Mouse (Mus musculus) adrenal gland, postnatal 25 days (tissue): ENCODE data around the gene Otud7a. TPM values are rescaled to one million over a fixed set of nuclear protein-coding genes. Genes with fewer than 3 reads are reported as not detected.
"Not testable (repeated sequence)": the region's sequence is repeated elsewhere in the genome, so short reads cannot be mapped to it uniquely, and the experiment has no call there.

Experiments
- DNase-seq: peaks from one replicate; pipeline ENCODE4 v3.0.0; 2021; ENCODE audit warnings: mixed read lengths
- total RNA-seq: library from RNA; stranded (reverse); gene quantifications from 2 replicates; pipeline ENCODE4 v1.2.3, GENCODE M21; 2021

Otud7a gene
- total RNA-seq, 1 experiment from 2014 or later, result 0.85 TPM

DNA sequence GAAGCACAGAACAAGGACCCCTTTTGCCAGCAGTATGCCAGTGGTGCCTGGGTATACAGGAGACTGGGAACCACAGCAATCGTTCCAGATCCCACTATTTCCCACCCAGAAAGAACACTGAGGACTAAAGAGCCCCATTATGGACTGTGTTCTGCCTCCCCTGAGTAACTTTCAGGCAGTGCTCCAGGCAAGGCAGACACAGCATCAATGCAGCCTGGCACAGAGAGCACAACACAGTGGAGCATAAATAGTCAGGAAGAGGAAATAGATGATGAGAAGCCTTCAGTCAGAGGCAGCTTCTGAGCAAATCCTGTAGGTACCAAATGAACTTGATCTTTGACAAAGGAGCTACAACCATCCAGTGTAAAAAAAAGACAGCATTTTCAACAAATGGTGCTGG, 115.1 kb downstream of the Otud7a start:
- no peak for DNase-seq

DNA sequence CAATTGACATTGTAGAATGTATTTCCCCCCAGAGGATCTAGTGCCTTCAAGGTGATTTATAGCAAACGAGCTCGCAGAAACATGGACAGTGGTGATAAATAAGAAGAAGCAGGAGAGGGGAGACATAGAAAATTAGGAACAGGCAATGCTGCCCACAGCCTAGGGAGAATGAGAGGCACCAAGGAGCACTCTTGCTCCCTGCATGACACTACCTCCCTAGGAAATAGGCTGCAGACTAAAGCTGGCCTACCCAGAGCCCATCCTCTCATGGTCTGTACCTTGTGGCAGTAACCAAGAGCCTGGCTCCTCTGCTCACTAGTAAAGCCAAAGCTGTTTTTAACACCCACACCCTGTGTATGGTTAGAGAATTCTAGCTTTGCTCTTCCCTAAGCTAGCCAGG, 138.8 kb downstream of the Otud7a start:
- DNase-seq, result no peak

DNA sequence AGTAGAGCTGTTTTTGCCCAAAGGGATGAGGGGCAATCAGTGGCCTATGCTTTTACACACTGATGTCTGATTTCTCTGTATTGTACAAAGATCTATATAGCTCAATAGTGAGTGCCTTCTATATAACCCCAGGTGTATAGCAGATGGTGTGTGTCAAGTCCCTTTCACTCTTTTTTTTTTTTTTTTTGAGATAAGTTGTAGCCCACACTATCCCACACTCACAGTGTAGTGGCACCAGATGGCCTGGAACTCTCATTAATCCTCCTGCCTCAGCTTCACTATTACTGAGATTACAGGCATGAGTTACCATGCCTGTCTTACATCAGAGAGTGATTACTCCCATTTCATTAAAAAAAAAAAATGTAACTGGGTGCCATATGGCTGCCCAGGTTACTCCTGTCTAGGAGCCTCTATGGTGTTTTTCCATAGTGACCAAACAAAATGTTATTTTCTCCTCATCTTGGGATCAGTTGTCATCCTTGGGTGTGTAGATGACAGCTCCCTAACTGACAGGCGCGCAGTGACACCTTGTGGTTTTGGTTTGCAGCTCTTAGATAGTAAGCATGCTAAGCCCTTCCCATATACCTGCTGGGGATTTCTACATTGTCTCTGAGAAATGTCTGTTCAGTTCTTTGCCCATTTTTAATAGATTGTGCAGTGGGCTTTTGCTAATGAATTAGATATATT, 141.8 kb downstream of the Otud7a start:
- no peak for DNase-seq

DNA sequence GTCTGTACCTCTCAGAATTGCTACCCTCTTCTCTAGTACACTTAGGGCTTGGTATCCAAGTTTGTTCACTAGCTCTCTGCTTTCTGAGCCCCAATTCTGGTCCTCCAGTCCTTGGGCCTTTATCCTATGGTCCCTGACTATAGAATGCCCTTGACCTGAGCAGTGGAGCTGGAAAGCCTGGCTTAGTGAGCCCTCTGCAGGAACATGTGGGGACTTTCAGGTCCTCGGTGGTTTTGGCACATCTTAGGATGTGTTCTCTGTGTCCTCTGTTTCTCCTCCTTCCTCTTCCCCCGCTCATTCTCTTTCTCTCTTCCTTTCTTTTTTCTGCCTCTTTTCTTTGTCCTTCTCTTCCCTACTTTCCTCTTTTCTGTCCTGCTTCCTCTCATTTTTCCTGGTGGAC, 145.8 kb downstream of the Otud7a start:
- no peak for DNase-seq

DNA sequence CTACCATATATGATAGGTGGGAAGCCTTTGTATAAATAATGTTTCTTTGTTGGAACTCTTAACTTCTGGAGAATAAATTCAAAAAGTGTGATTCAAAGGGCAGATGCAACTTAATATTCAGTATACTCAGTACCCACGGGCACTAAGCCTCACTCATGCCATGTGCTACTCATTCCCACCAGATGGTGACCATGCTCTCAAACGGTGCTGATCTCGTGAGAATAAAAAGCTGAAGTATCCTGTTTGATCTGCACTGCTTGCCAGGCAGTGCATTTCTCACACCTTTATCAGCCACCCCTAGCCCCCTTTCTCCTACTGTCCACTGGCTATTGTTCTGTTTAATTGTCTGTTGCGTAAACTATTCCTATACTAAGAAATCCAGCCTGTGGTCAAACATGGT, 146.8 kb downstream of the Otud7a start:
- DNase-seq, result no peak

DNA sequence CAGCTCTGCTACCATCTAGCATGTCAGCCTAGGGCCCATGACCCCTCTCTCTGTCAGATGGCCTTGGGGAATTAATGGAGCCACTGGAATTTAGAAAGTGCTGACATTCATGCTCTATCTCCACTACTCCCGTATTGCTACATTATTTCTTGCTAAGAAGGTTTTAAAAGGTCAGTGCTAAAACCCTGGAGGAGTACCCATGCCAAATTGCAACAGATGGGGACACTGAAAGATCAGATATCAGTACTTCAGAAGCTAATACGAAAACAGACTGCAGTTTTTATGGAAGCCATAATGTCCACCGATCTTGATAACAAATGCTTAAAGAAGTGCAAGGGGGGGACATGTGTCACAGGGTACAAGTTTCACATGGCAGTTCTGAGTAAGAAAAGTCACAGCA, 147.5 kb downstream of the Otud7a start:
- DNase-seq, result no peak

DNA sequence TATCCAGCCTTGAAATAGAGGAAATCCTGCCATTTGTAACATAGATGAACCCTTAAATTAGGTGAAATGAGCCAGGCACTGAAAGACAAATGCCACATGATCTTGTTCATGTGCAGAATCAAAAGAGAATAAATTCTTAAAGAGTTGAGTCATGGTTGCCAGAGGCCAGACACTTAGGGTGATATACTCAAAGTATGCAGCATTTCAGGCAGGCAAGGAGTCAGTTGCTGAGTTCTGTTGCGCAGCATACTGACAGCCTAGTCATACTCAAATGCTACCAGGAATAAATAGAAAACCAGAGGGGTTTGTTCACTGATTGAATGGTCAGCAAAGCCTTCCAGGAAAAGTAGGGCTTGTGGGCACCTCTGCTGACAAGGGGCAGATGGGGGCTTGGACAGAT, 160.3 kb downstream of the Otud7a start:
- DNase-seq, result no peak

DNA sequence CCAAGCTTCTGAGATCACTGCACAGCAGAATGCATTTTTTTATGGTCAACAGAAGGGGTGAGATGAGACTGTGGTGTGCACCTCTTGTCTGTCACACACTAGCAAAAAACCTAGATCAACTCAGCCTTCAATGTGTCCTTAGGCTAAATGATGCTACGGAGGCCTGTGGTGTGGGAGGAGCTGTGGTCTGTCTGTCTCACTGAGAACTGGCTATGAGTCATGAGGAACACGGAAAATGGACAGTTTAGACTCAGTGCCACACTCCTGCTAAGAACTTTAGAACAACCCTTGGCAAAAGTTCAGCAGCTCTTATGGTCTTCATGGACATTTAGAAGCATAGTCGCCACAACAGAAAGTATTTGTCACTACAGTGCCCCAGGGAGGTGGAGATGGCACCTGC, 172.5 kb downstream of the Otud7a start:
- DNase-seq, result no peak

DNA sequence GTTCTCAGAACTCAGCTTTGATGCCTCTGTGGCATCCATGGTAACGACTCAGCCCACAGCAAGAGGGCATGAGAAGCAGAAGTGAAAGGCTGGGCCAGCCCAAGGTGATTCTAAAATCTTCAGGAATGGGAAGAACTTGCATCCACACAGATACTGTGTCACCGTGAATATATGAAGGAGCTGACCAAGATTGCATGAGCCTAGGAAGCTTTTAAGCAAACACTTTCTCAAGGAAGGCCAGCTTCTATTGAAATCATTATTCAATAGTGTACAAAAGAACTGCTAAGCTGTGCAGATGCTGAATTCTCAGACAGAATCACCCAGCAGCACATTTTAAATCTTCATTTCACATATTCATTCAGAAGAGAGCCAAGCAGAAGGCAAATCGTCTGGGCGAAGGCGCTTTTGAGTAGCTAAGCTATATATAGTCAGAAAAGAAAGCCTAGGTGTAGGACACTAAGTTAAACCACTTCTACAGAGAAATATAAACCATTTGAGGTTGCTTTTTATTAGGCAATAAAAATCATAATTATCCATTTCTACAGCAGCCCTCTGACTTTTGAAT, 176.3 kb downstream of the Otud7a start:
- no peak for DNase-seq

DNA sequence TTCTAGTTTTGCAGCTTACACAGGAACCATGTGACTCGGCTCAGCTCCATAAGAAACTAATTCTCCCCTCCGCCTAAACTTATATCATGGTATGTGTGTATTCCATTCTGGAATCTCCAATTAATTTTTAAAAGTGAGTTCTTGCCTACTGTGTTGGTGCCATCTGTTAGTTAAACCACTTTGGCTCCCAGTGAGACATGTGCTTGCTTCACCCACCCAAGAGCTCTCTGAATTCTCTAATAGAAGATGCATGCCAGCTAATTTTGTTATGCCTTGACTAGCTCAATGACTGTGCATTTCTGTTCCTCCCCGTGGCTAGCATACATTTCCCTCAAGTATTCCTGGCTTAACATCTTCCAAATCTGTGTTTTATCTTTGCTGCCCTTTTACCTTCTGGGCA, 193.1 kb downstream of the Otud7a start:
- no peak for DNase-seq

DNA sequence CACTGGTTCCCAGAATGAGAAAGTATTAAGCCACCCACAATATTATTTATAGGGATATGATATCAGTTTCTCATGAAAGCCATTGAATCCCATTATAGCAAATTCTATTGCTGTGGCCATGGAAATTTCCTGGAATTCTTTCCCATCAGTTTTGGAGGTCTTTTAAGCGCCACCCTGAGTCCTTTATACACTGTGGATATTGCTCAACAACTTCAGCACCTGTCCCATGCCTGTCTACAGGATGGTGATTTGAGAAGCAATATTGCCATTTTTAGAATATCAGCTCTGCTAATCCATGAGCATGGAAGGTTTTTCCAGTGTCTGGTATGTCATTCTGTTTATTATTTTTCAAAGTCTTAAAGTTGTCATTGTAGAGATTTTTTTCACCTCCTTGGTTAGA, 199.5 kb downstream of the Otud7a start:
- DNase-seq, result no peak

DNA sequence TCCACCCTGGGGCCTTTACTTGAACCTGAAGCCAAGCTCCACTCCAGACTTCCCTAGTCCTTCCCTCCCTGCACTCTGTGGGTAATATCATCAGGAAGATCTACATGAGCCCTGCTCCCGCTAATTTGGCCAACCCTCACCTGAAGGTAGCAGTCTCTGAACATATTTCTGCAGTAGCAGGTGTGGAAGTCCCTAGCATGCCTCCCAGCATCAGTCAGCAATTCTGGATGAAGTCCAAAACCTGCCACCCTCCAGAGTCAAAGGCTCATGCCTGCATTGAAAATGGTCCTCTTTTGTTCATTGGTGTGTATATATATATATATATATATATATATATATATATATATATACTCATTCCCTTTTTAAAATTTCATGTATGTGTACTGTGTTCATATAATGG, 202.6 kb downstream of the Otud7a start:
- no peak for DNase-seq

DNA sequence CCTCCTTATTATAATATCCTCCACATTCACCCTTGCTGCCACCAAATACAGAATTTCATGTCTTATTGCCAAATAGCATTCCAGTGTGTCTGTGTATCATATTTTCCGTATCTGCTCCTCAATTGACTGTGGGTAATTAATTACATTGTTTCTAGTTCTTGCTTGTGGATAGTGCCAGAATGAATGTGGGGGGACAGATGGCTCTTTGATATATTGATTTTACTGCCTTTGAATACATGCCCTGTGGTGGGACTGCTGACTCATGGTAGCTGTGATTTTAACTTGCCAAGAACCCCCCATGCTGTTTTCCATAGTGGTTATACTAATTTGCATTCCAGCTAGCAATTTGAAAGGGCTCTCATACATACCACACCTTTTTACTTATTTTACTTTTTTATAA, 215.7 kb downstream of the Otud7a start:
- no peak for DNase-seq

DNA sequence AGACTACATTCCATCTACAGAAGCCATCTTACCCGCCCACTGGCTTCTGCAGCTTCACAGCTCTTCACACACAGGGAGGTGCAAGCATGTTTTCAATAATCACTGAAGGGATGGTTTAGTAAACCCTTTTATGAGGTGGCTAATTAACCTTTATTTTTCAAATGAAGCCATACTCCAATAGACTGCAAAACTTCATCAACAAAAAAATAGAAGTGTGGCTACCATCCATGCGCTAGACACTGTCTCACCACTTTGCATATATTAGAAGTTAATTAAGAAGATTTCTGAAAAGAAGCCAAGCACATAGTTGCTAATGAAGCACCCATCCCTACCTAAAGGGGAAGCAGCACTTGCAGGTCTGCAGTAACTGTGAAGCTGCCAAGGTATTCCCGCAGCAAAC, 218.2 kb downstream of the Otud7a start:
- DNase-seq, result no peak

DNA sequence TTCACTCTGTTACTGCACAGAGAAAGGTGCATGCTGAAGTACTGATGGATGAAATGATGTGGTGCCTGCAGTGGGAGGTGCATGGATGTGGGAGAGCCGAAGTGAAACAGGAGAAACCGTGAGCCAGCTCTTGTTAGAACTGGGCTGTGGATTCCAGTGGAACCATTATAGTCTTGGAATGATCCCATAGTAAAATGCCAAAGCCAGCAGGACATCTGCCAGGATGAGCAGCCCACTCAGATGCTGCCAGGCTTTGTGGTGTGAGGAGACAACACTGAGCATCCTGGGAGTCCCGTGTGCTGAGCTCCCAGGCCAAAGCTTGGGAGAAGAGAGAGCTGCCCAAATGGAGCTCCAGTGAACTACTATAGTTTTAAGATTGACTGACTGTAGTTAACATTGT, 220.9 kb downstream of the Otud7a start:
- no peak for DNase-seq

DNA sequence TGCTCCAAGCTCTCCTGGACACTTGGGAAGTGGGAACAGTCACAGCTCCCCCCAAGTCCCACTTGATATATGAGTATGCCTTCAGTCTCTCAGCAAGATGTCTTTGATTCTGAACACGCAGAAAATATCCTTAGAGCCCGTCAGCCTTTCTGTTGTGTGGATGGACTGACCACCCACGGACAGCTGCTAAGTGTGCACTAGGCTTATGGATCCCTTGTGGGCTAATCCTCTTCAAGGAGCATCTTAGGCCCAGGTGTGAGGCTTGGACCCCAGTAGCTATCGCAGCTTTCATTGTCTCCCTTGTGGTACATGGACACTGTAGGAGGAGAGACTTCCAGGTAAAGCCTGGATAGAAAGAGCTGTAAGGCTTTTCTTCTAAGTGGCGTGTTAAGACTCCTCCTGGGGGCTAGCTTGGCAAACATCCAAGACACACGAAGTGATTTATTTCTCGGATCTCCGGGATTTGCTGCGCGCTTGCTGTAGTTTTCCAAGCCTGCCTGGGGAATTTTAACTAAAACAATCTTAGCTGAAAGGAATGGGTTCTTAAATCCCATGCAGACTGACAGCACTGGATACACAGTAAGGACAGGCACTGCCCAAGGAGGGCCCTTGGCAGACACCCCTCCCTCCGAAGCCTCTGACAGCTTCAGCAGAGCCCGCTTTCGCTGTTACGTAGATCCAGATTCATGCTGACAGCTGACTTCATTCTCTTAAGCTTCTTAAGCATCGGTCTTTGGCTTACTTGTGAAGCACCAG, 223.6 kb downstream of the Otud7a start:
- DNase-seq, result no peak

DNA sequence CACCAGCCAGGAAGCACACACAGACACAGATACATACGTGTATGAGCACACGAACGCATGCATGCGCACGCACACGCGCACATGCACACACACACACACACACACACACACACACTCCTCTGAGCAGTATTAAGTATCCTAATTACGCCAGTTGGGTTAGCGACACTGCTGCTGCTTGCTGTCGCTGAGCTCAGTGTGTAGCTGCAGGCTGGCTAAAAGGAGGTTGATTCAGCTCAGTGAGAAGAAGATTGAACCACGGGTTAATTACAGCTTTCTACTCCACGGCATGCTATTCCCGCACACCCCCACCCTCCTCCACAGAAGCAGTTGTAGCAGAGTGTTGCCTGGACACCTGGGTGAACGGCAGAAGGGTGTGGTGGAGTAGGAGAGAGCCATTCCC, 224.4 kb downstream of the Otud7a start:
- no peak for DNase-seq

DNA sequence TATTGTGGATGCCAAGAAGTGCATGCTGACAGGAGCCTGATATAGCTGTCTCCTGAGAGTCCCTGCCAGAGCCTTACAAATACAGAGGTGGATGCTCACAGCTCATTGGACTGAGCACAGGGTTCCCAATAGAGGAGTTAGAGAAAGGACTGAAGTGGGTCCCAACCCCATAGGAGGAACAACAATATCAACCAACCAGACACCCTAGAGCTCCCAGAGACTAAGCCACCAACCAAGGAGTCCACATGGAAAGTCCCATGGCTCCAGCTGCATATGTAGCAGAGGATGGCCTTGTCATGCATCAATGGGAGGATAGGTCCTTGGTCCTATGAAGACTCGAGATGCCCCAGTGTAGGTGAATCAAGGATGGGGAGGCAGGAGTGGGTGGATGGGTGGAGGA, 226.4 kb downstream of the Otud7a start:
- not testable (repeated sequence) for DNase-seq

DNA sequence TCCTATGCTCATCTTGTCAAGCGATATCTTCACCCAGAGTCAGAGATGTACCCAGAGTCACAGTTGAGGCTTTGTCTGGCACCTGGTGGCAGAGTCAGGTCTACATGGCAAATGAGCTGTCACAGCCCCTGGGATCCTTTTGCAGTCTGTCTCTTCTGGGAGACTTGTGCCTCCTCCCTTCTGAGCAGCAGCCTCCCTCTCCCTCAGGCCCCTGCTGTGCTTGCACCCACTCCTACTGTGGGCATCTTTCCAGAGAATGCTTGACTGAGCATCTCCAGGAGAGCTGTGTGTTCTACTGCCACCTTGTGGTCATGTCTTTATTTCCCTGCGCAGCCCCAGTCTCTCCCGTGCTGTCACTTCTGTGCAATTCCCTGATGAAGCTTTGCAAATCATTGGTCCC, 227.4 kb downstream of the Otud7a start:
- peak; percentile 32 for DNase-seq

DNA sequence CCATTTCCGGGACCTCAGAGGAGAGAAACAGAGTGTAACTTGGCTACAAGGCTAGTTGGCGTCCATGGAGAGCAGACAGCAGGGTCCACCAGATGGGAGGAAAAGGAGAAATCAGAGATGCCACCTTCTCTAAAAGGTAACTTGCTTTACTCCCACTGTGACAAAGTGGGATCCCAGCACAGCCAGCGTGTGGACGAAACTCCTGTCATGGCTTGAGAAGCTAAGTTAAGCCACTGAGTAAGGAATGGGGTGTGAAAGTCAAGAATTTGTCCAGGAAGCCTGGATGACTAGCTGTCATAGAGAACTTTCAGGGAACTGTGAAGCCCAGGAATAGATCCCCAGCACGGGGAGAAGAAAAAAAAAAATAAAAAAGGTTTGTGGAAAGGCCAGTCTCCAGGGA, 232.1 kb downstream of the Otud7a start:
- no peak for DNase-seq

DNA sequence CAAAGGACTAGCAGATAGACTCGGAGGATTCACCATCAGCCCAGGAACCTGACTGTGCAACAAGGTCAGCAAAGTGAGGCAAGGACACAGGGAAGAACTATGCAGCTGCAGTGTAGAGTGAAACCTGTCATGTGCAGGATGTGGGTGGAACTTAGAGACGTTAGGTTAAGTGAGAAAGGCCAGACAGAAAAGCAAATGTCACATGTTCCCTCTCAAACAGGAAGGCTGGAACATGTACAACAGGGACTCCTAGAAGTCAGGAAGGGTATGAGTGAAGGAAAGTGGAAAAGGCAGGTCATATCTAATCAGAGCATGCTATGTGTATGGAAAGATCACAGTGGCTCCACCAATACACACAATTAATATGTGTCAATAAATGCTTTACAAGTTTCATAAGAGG, 232.6 kb downstream of the Otud7a start:
- DNase-seq, result no peak

DNA sequence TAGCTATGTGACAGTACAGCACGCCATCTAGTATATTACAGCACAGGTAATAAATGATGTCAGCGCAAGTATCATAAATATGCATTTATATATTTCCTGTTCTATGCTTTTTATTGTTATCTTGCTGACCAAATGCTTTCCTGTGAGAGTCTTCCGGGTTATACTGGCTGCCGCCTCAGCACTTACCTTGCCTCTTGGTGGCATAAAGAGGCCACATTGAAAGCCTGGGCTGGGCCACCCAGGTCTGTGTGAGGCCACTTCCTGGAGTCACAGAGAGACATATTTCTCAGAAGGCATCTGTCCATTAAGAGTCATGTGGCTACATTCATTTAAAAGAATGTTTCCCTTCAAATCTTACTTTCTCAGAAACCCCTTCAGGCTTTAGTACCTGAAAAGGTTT, 242.5 kb downstream of the Otud7a start:
- no peak for DNase-seq

DNA sequence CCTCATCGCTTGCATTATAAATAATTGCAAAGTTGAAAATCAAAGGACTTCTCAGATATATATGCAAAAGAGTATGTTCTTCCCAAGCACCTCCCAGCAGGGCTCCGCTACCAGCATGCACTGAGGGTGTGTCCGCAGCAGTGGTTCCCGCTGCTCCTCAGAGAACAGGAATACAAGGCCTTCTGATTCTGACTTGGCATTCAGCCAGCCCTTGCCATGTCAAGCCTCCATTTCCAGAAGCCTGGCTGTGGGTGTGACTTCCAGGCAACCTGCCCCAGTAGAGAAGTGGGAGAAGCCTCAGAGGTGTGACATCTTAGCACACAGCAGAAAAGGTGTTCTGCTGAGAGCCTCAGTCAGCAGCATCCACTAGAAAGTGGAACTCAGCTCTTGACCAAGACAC, 253.4 kb downstream of the Otud7a start:
- peak; percentile 6 for DNase-seq

DNA sequence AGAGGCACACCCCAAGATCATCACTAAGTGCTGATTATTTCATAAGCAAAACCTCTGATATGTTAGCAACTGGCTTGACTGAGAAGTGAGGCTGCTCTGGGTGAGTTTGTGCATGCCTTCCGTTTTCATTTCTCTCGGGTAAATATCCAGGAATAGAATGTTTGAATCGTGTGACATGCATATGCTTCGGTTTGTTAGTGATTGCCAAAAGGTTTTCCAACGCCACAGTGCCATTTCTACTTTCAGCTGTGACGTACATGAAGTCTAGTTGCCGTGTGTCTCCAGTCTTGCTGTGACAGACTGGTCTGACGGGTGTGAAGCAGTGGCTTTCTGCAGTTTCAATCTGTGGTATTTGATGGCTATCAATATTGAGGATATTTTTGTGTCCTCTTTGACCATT, 273.4 kb downstream of the Otud7a start:
- DNase-seq, result no peak
